Mouse (Mus musculus) heart, embryonic 15.5 days (tissue): Measurements from ENCODE around the gene Cnep1r1. TPM values are rescaled to one million over a fixed set of nuclear protein-coding genes. Genes with fewer than 3 reads are reported as not detected.

ENCODE experiments used
- ATAC-seq: fragments of 200-750 bp; cut with Nextera tagmentation; replicated peaks from 2 replicates; pipeline ENCODE4 v1.8.0; 2017; ENCODE audit warnings: low read depth, moderate TSS enrichment; ENCODE audit not compliant: insufficient number of reproducible peaks, insufficient read depth, low FRiP score
- H3K27ac ChIP-seq: fragments of 300-500 bp; sonication (generic); 2 replicates; pipeline ENCODE4 v1.5.1; 2015; ENCODE audit warnings: mild to moderate bottlenecking, inconsistent platforms
- H3K27me3 ChIP-seq: fragments of 300-500 bp; sonication (generic); 2 replicates; pipeline ENCODE4 v1.6.1; 2015; ENCODE audit warnings: inconsistent platforms
- H3K36me3 ChIP-seq: fragments of 300-500 bp; sonication (generic); 2 replicates; pipeline ENCODE4 v1.6.1; 2015; ENCODE audit warnings: mild to moderate bottlenecking, inconsistent platforms
- H3K4me1 ChIP-seq: fragments of 300-500 bp; sonication (generic); replicated peaks from 2 replicates; pipeline ENCODE4 v1.6.1; 2015; ENCODE audit warnings: inconsistent platforms
- H3K4me2 ChIP-seq: fragments of 300-500 bp; sonication (generic); 2 replicates; pipeline ENCODE4 v1.6.1; 2015; ENCODE audit warnings: inconsistent platforms, mild to moderate bottlenecking, moderate library complexity
- H3K4me3 ChIP-seq: fragments of 300-500 bp; sonication (generic); 2 replicates; pipeline ENCODE4 v1.5.1; 2015; ENCODE audit warnings: mild to moderate bottlenecking, inconsistent platforms
- H3K9ac ChIP-seq: fragments of 300-500 bp; sonication (generic); 2 replicates; pipeline ENCODE4 v1.6.1; 2015; ENCODE audit warnings: mild to moderate bottlenecking, inconsistent platforms
- H3K9me3 ChIP-seq: fragments of 300-500 bp; sonication (generic); replicated peaks from 2 replicates; pipeline ENCODE4 v1.6.1; 2016; ENCODE audit warnings: inconsistent platforms
- WGBS: fragments of 180-500 bp; shearing (Covaris S2); methylation state at CpG from one replicate; pipeline ENCODE4 v1.1.7; 2015; ENCODE audit warnings: mixed read lengths; 5-methylcytosine and 5-hydroxymethylcytosine counted together
- polyA plus RNA-seq: library from polyadenylated mRNA; unstranded; fragments of >200 nt; fragmentation: Nextera tagmentation; extraction: Ambion mirVana; gene quantifications from 2 replicates; pipeline ENCODE4 v1.2.1, GENCODE M21; 2015

Cnep1r1 gene
- polyA plus RNA-seq, 1 experiment from 2014 or later = 40.6 TPM

- Histone ChIP-seq H3K36me3 (peaks cover 55% of the 10 kb centered on the region), H3K4me2 (peak within 1 kb of the TSS; percentile 90), H3K27ac (peak within 1 kb of the TSS; percentile 95), H3K27me3 (no peaks in the 10 kb centered on the region), H3K4me1 (peaks cover 11% of the 10 kb centered on the region), H3K9me3 (no peaks in the 10 kb centered on the region), H3K4me3 (peak within 1 kb of the TSS; percentile 93), H3K9ac (peak within 1 kb of the TSS; percentile 91)
- under 1% methylated on average over 79 of the region's 79 CpGs for WGBS
- peak; percentile 97 for ATAC-seq
Observed at GRCm38 (mm10) chr8:88137748-88138484, 19.3 kb downstream of the Cnep1r1 start, which contains the start of gene Heatr3. Gene Heatr3, plus strand, starts transcription at chr8:88137855.

GRCm38 (mm10) chr8:88139256-88139655, 20.7 kb downstream of the Cnep1r1 start:
- Histone ChIP-seq H3K4me2 (no peak overlapping the region), H3K4me3 (no peak overlapping the region), H3K4me1 (peaks cover 11% of the 10 kb centered on the region), H3K27me3 (no peaks in the 10 kb centered on the region), H3K36me3 (peaks cover 52% of the 10 kb centered on the region), H3K27ac (no peak overlapping the region), H3K9me3 (no peaks in the 10 kb centered on the region), H3K9ac (no peak overlapping the region)
- WGBS = 90% methylated on average over 3 of the region's 3 CpGs
- no peak for ATAC-seq

GRCm38 (mm10) chr8:88141629-88142028, 23.1 kb downstream of the Cnep1r1 start:
- Histone ChIP-seq H3K9me3 (no peaks in the 10 kb centered on the region), H3K36me3 (peaks cover 51% of the 10 kb centered on the region), H3K9ac (no peak overlapping the region), H3K4me2 (no peak overlapping the region), H3K4me1 (peaks cover 11% of the 10 kb centered on the region), H3K27ac (no peak overlapping the region), H3K27me3 (no peaks in the 10 kb centered on the region), H3K4me3 (no peak overlapping the region)
- WGBS = 77% methylated on average over 3 of the region's 3 CpGs
- ATAC-seq = no peak

- no peak overlapping the region for H3K4me2 ChIP-seq
- WGBS = 87% methylated on average over 5 of the region's 5 CpGs
- H3K9me3 ChIP-seq = no peaks in the 10 kb centered on the region
- H3K4me1 ChIP-seq = peaks cover 3% of the 10 kb centered on the region; the same call in 1 of the 2 replicates
- ATAC-seq = no peak
- H3K36me3 ChIP-seq = peaks cover 70% of the 10 kb centered on the region
- no peak overlapping the region for H3K27ac ChIP-seq
- no peak overlapping the region for H3K4me3 ChIP-seq
- no peaks in the 10 kb centered on the region for H3K27me3 ChIP-seq
- no peak overlapping the region for H3K9ac ChIP-seq
Observed at GRCm38 (mm10) chr8:88144041-88144440, 25.5 kb downstream of the Cnep1r1 start.

GRCm38 (mm10) chr8:88150910-88151371, 32.4 kb downstream of the Cnep1r1 start:
- Histone ChIP-seq H3K9me3 (no peaks in the 10 kb centered on the region), H3K4me2 (no peak overlapping the region), H3K27ac (no peak overlapping the region), H3K4me1 (no peaks in the 10 kb centered on the region), H3K27me3 (no peaks in the 10 kb centered on the region), H3K36me3 (peaks cover 60% of the 10 kb centered on the region), H3K4me3 (no peak overlapping the region), H3K9ac (no peak overlapping the region)
- 88% methylated on average over 6 of the region's 6 CpGs for WGBS
- no peak for ATAC-seq

- Histone ChIP-seq H3K4me1 (no peaks in the 10 kb centered on the region), H3K36me3 (peaks cover 72% of the 10 kb centered on the region), H3K4me2 (no peak overlapping the region), H3K27ac (no peak overlapping the region), H3K9ac (no peak overlapping the region), H3K4me3 (no peak overlapping the region), H3K27me3 (no peaks in the 10 kb centered on the region), H3K9me3 (no peaks in the 10 kb centered on the region)
- WGBS = 85% methylated on average over 10 of the region's 10 CpGs
- ATAC-seq = no peak
Observed at GRCm38 (mm10) chr8:88160237-88160995, 41.8 kb downstream of the Cnep1r1 start.

GRCm38 (mm10) chr8:88161439-88161838, 42.9 kb downstream of the Cnep1r1 start:
- H3K27ac ChIP-seq = no peak overlapping the region
- no peaks in the 10 kb centered on the region for H3K4me1 ChIP-seq
- H3K9ac ChIP-seq = no peak overlapping the region
- H3K4me2 ChIP-seq = no peak overlapping the region
- WGBS = 76% methylated on average over 5 of the region's 5 CpGs
- no peaks in the 10 kb centered on the region for H3K9me3 ChIP-seq
- ATAC-seq = no peak
- no peaks in the 10 kb centered on the region for H3K27me3 ChIP-seq
- no peak overlapping the region for H3K4me3 ChIP-seq
- peaks cover 73% of the 10 kb centered on the region for H3K36me3 ChIP-seq

- H3K4me2 ChIP-seq = no peak overlapping the region
- no peaks in the 10 kb centered on the region for H3K4me1 ChIP-seq
- no peak overlapping the region for H3K27ac ChIP-seq
- H3K9me3 ChIP-seq = no peaks in the 10 kb centered on the region
- H3K4me3 ChIP-seq = no peak overlapping the region
- H3K9ac ChIP-seq = no peak overlapping the region
- no peaks in the 10 kb centered on the region for H3K27me3 ChIP-seq
- peaks cover 16% of the 10 kb centered on the region; the same call in 1 of the 2 replicates for H3K36me3 ChIP-seq
- ATAC-seq = no peak
- WGBS = 82% methylated on average over 7 of the region's 7 CpGs
Observed at GRCm38 (mm10) chr8:88175264-88175663, 56.7 kb downstream of the Cnep1r1 start.

GRCm38 (mm10) chr8:88177291-88177690, 58.7 kb downstream of the Cnep1r1 start:
- H3K4me3 ChIP-seq = no peak overlapping the region
- no peak for ATAC-seq
- no peaks in the 10 kb centered on the region for H3K9me3 ChIP-seq
- peaks cover 6% of the 10 kb centered on the region; the same call in 1 of the 2 replicates for H3K36me3 ChIP-seq
- no peaks in the 10 kb centered on the region for H3K4me1 ChIP-seq
- H3K27me3 ChIP-seq = no peaks in the 10 kb centered on the region
- no peak overlapping the region for H3K4me2 ChIP-seq
- 90% methylated on average over 8 of the region's 8 CpGs for WGBS
- no peak overlapping the region for H3K9ac ChIP-seq
- no peak overlapping the region for H3K27ac ChIP-seq

GRCm38 (mm10) chr8:88183121-88183520, 64.6 kb downstream of the Cnep1r1 start:
- Histone ChIP-seq H3K9me3 (no peaks in the 10 kb centered on the region), H3K27me3 (no peaks in the 10 kb centered on the region), H3K4me2 (no peak overlapping the region), H3K4me3 (no peak overlapping the region), H3K4me1 (no peaks in the 10 kb centered on the region), H3K27ac (no peak overlapping the region), H3K9ac (no peak overlapping the region), H3K36me3 (no peaks in the 10 kb centered on the region)
- no peak for ATAC-seq
- WGBS = 80% methylated on average over 2 of the region's 2 CpGs
